ENCODE assay signal across 9 mouse cellular contexts in genomic region chrX:36552055-36552587, GRCm38 (mm10). TPM values are rescaled to one million over a fixed set of nuclear protein-coding genes. Genes with fewer than 3 reads are reported as not detected.
DNase-seq lines count a peak whose midpoint lies in the region; ATAC-seq lines count a peak whose summit lies in the region.
"Had no signal": no experiment of that assay in that cellular context is flagged by ENCODE, and none has a peak within 500 bp of the region (broad histone marks: within the 10 kb centered on the region; RNA-seq: fewer than 3 reads in every experiment).

No protein-coding gene starts in this region.

- no peak overlapping the region for H3K9ac ChIP-seq in hindbrain, embryonic 12.5 days
- H3K9ac ChIP-seq in embryonic facial prominence, embryonic 14.5 days (ENCODE audit: low read depth, low read length), result no peak overlapping the region
- H3K9ac ChIP-seq in heart, embryonic 12.5 days, result no peak overlapping the region
- H3K9ac ChIP-seq in kidney, embryonic 14.5 days (ENCODE audit: low read depth, low read length), result no peak overlapping the region
- H3K9ac ChIP-seq in liver, embryonic 13.5 days, result no peak overlapping the region
- H3K9ac ChIP-seq in neural tube, embryonic 13.5 days, result no peak overlapping the region

- peak; percentile 18 for DNase-seq in hindbrain, embryonic 10.5 days (ENCODE audit: low spot score)
- DNase-seq in embryonic facial prominence, embryonic 14.5 days (ENCODE audit: low spot score), result peak; percentile 95
- no peak for DNase-seq in liver, embryonic 13.5 days
- DNase-seq in spleen, postnatal 4 days (ENCODE audit: low spot score in 2 of 2), result no peak

- no peaks in the 10 kb centered on the region for H3K27me3 ChIP-seq in hindbrain, embryonic 10.5 days (ENCODE audit: insufficient read depth, poor library complexity, severe bottlenecking)
- no peaks in the 10 kb centered on the region for H3K27me3 ChIP-seq in hindbrain, embryonic 12.5 days
- H3K27me3 ChIP-seq in embryonic facial prominence, embryonic 14.5 days (replicated peaks; ENCODE audit: control insufficient read depth, insufficient read depth, low read length), result no peaks in the 10 kb centered on the region
- no peaks in the 10 kb centered on the region for H3K27me3 ChIP-seq in heart, embryonic 12.5 days (replicated peaks)
- no peaks in the 10 kb centered on the region for H3K27me3 ChIP-seq in kidney, embryonic 14.5 days (ENCODE audit: control insufficient read depth, insufficient read depth, low read length)
- H3K27me3 ChIP-seq in liver, embryonic 13.5 days, result no peaks in the 10 kb centered on the region
- no peaks in the 10 kb centered on the region for H3K27me3 ChIP-seq in neural tube, embryonic 13.5 days

- H3K4me2 ChIP-seq in hindbrain, embryonic 12.5 days (replicated peaks), result no peak overlapping the region
- peak overlapping the region; percentile 11 for H3K4me2 ChIP-seq in embryonic facial prominence, embryonic 14.5 days (ENCODE audit: low read depth, low read length)
- H3K4me2 ChIP-seq in heart, embryonic 12.5 days, result peak overlapping the region; percentile 13; the same call in 1 of the 2 replicates
- no peak overlapping the region for H3K4me2 ChIP-seq in kidney, embryonic 14.5 days (replicated peaks; ENCODE audit: low read depth, low read length)
- no peak overlapping the region for H3K4me2 ChIP-seq in liver, embryonic 13.5 days
- H3K4me2 ChIP-seq in neural tube, embryonic 13.5 days, result no peak overlapping the region

- no peaks in the 10 kb centered on the region for H3K36me3 ChIP-seq in hindbrain, embryonic 10.5 days
- no peaks in the 10 kb centered on the region for H3K36me3 ChIP-seq in hindbrain, embryonic 12.5 days
- H3K36me3 ChIP-seq in embryonic facial prominence, embryonic 14.5 days (ENCODE audit: control insufficient read depth, insufficient read depth, low read length), result no peaks in the 10 kb centered on the region
- H3K36me3 ChIP-seq in heart, embryonic 12.5 days, result no peaks in the 10 kb centered on the region
- no peaks in the 10 kb centered on the region for H3K36me3 ChIP-seq in kidney, embryonic 14.5 days (ENCODE audit: control insufficient read depth, insufficient read depth, low read length)
- H3K36me3 ChIP-seq in liver, embryonic 13.5 days, result no peaks in the 10 kb centered on the region
- no peaks in the 10 kb centered on the region for H3K36me3 ChIP-seq in neural tube, embryonic 13.5 days
- H3K36me3 ChIP-seq: G1E had no signal

- ATAC-seq in hindbrain, embryonic 12.5 days (ENCODE audit: low FRiP score), result no peak
- ATAC-seq in embryonic facial prominence, embryonic 14.5 days (ENCODE audit: low read depth), result peak; percentile 94
- peak; percentile 67 for ATAC-seq in heart, embryonic 12.5 days (ENCODE audit: insufficient number of reproducible peaks, low FRiP score)
- peak; percentile 91 for ATAC-seq in kidney, embryonic 14.5 days (ENCODE audit: low FRiP score, low TSS enrichment)
- 0 out of 2 replicates have a peak, but pooled peaks have one; percentile 45 for ATAC-seq in liver, embryonic 13.5 days (ENCODE audit: low read depth)
- ATAC-seq in neural tube, embryonic 13.5 days (ENCODE audit: low read depth), result peak; percentile 65; the same call in 1 of the 2 replicates

- no peaks in the 10 kb centered on the region for H3K9me3 ChIP-seq in hindbrain, embryonic 10.5 days
- no peaks in the 10 kb centered on the region for H3K9me3 ChIP-seq in hindbrain, embryonic 12.5 days (replicated peaks)
- no peaks in the 10 kb centered on the region for H3K9me3 ChIP-seq in embryonic facial prominence, embryonic 14.5 days (ENCODE audit: control insufficient read depth, low read length)
- H3K9me3 ChIP-seq in heart, embryonic 12.5 days (replicated peaks), result no peaks in the 10 kb centered on the region
- H3K9me3 ChIP-seq in kidney, embryonic 14.5 days (ENCODE audit: control insufficient read depth, low read length), result no peaks in the 10 kb centered on the region
- no peaks in the 10 kb centered on the region for H3K9me3 ChIP-seq in liver, embryonic 13.5 days (replicated peaks)
- no peaks in the 10 kb centered on the region for H3K9me3 ChIP-seq in neural tube, embryonic 13.5 days
- H3K9me3 ChIP-seq: G1E had no signal

- no peaks in the 10 kb centered on the region for H3K4me1 ChIP-seq in hindbrain, embryonic 10.5 days (replicated peaks)
- 0 out of 2 replicates have a peak, but pooled peaks cover 2% of the 10 kb centered on the region for H3K4me1 ChIP-seq in hindbrain, embryonic 12.5 days
- no peaks in the 10 kb centered on the region for H3K4me1 ChIP-seq in embryonic facial prominence, embryonic 14.5 days (ENCODE audit: control insufficient read depth, insufficient read depth, low read length)
- no peaks in the 10 kb centered on the region for H3K4me1 ChIP-seq in heart, embryonic 12.5 days (replicated peaks)
- 0 out of 2 replicates have a peak, but pooled peaks cover 3% of the 10 kb centered on the region for H3K4me1 ChIP-seq in kidney, embryonic 14.5 days (ENCODE audit: control insufficient read depth, insufficient read depth, low read length)
- no peaks in the 10 kb centered on the region for H3K4me1 ChIP-seq in liver, embryonic 13.5 days (replicated peaks)
- H3K4me1 ChIP-seq in neural tube, embryonic 13.5 days (replicated peaks), result no peaks in the 10 kb centered on the region

- 41% methylated on average over 5 of the region's 5 CpGs for WGBS in hindbrain, embryonic 10.5 days
- 24% methylated on average over 5 of the region's 5 CpGs for WGBS in hindbrain, embryonic 12.5 days
- WGBS in embryonic facial prominence, embryonic 14.5 days, result 14% methylated on average over 5 of the region's 5 CpGs
- WGBS in heart, embryonic 12.5 days, result 26% methylated on average over 5 of the region's 5 CpGs
- 27% methylated on average over 5 of the region's 5 CpGs for WGBS in kidney, embryonic 14.5 days
- 32% methylated on average over 5 of the region's 5 CpGs for WGBS in liver, embryonic 13.5 days (ENCODE audit: insufficient replicate concordance)
- WGBS in neural tube, embryonic 13.5 days, result 39% methylated on average over 5 of the region's 5 CpGs

- H3K27ac ChIP-seq in hindbrain, embryonic 10.5 days, result no peak overlapping the region
- H3K27ac ChIP-seq in hindbrain, embryonic 12.5 days, result no peak overlapping the region
- peak overlapping the region; percentile 87 for H3K27ac ChIP-seq in embryonic facial prominence, embryonic 14.5 days (replicated peaks; ENCODE audit: low read depth, low read length)
- 0 out of 2 replicates have a peak overlapping the region, but pooled peaks have one; percentile 54 for H3K27ac ChIP-seq in heart, embryonic 12.5 days (ENCODE audit: poor library complexity, severe bottlenecking)
- H3K27ac ChIP-seq in kidney, embryonic 14.5 days (ENCODE audit: low read depth, low read length), result peak overlapping the region; percentile 82; the same call in 1 of the 2 replicates
- H3K27ac ChIP-seq in liver, embryonic 13.5 days, result no peak overlapping the region
- H3K27ac ChIP-seq in neural tube, embryonic 13.5 days (replicated peaks), result 0 out of 2 replicates have a peak overlapping the region, but pooled peaks have one; percentile 13

- H3K4me3 ChIP-seq in hindbrain, embryonic 10.5 days, result no peak overlapping the region
- no peak overlapping the region for H3K4me3 ChIP-seq in hindbrain, embryonic 12.5 days
- H3K4me3 ChIP-seq in embryonic facial prominence, embryonic 14.5 days (ENCODE audit: low read depth, low read length), result no peak overlapping the region
- H3K4me3 ChIP-seq in heart, embryonic 12.5 days, result no peak overlapping the region
- no peak overlapping the region for H3K4me3 ChIP-seq in kidney, embryonic 14.5 days (ENCODE audit: low read length)
- H3K4me3 ChIP-seq in liver, embryonic 13.5 days (replicated peaks), result no peak overlapping the region
- no peak overlapping the region for H3K4me3 ChIP-seq in neural tube, embryonic 13.5 days

RNA-seq across cellular contexts. Expression of gene Pgrmc1, which starts 45.9 kb away (rescaled TPM):
- 333 and 389 TPM in 2 replicates for polyA plus RNA-seq in hindbrain, embryonic 10.5 days (2016; fragmentation: Nextera tagmentation; extraction: Ambion mirVana)
- polyA plus RNA-seq in hindbrain, embryonic 12.5 days (2016; fragmentation: Nextera tagmentation; extraction: Ambion mirVana), result 482 and 511 TPM in 2 replicates
- 280 and 301 TPM in 2 replicates for polyA plus RNA-seq in embryonic facial prominence, embryonic 14.5 days (2014; fragmentation: Nextera tagmentation; extraction: Ambion mirVana)
- 144 TPM in 2 replicates for polyA plus RNA-seq in heart, embryonic 12.5 days (2016; fragmentation: Nextera tagmentation; extraction: Ambion mirVana)
- polyA plus RNA-seq in kidney, embryonic 14.5 days (2014; fragmentation: Nextera tagmentation; extraction: Ambion mirVana), result 256 and 282 TPM in 2 replicates
- 98.6 and 117 TPM in 2 replicates for polyA plus RNA-seq in liver, embryonic 13.5 days (2015; fragmentation: Nextera tagmentation; extraction: Ambion mirVana)
- polyA plus RNA-seq in neural tube, embryonic 13.5 days (2015; fragmentation: Nextera tagmentation; extraction: Ambion mirVana), result 503 and 515 TPM in 2 replicates

Comparison
In these comparisons a context has a peak if more than half of its experiments do, and no peak if none do; other contexts are left out.
1. DNase-seq: peak in hindbrain, embryonic 10.5 days (single experiment) and embryonic facial prominence, embryonic 14.5 days (single experiment); none in liver, embryonic 13.5 days (single experiment) and spleen, postnatal 4 days (0 of 2).
2. H3K27ac ChIP-seq: peak in embryonic facial prominence, embryonic 14.5 days (single experiment), heart, embryonic 12.5 days (single experiment), kidney, embryonic 14.5 days (single experiment) and neural tube, embryonic 13.5 days (single experiment); none in hindbrain, embryonic 10.5 days (single experiment), hindbrain, embryonic 12.5 days (single experiment) and liver, embryonic 13.5 days (single experiment).
3. H3K4me2 ChIP-seq: peak in embryonic facial prominence, embryonic 14.5 days (single experiment) and heart, embryonic 12.5 days (single experiment); none in hindbrain, embryonic 12.5 days (single experiment), kidney, embryonic 14.5 days (single experiment), liver, embryonic 13.5 days (single experiment) and neural tube, embryonic 13.5 days (single experiment).